Mouse (Mus musculus): ENCODE measurements at regions not wholly inside any gene's neighbourhood (a gene's known extent, or its start where the extent isn't known, plus 50 kb on each side); places are given as distances from the start of the nearest gene placed in this dataset.

DNA sequence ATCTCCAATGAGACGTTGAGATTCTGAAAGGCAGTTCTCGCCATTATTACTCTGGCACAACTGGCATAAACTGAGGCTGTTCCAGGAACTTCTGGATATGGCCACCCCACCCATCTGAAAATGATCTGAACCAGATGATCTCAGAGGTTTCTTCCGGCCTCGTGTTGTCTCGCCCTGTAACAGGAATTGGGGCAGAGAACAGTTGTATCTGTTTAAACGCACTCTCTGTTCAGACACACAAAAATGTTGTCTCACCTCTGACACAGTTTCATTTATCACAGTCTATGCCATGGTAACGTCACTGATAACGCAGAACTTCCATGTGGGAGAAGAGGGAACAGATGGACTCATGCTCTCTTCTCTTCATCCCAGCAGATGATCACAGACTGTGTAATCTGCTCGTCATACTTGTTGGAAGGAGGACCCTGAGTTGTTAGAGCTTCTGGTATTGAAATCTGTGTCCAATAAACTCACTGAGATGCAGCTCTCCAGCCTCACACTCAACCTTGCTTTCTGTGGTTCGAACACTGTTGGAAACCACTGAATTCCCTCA is 63.9 kb upstream of the Sv2b start:
- no peak for TF ChIP-seq GATA1 (IDR thresholded peaks at IDR 0.05; ENCODE audit: borderline replicate concordance, low read length)
- TF ChIP-seq FLI1 (IDR thresholded peaks at IDR 0.05; ENCODE audit: low read length) = no peak

Measured in megakaryocyte, embryonic 14.5 days (primary cell).